Mouse (Mus musculus) cerebellum, adult 2 months (tissue): Measurements from ENCODE around the gene Erv3.
A peak's percentile ranks its signal among the peaks of the same experiment; 100 is the strongest.

Experiments
- CTCF ChIP-seq: fragments of 200-500 bp; IDR thresholded peaks from 2 replicates; pipeline ENCODE4 v1.5.1; 2011; ENCODE audit warnings: low read depth, mild to moderate bottlenecking, control low read depth, low read length, moderate library complexity, borderline replicate concordance; ENCODE audit not compliant: insufficient read depth
- POLR2A ChIP-seq: fragments of 200-500 bp; IDR thresholded peaks from 2 replicates; pipeline ENCODE4 v1.6.1; 2011; ENCODE audit warnings: low read length, control low read depth, borderline replicate concordance; ENCODE audit not compliant: insufficient read depth

DNA sequence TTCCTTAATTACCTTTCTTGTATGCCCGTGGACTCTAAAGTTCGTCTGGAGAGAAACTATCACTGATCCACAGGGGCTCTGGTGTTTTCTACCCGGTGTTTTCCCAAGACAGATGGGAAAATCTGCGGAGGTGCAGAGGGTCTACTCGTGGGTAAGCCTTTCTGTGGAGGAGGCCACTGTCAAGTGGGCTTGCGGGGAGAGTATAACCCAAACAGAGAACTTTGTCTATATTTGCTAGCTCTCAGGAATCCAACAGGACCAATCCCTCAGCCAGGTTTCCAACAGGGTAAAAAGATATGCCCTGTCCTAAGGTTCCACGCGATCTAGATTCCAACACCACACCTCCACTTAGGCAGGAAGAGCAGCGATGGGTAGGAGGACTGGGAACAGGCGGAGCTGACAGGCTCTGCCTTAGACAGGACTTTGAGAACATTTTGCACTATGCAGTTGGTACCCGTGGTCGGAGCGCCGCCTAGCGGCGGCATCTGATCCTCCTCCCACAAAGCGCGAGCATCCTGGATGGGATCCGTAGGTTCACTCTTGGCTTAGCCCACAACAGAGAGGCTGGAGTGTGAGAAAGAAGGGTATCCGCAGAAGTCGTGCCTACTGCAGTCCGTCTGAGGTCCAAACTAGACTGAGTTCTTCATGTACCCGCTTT, 46.9 kb downstream of the Erv3 start:
- TF ChIP-seq POLR2A (no peak), CTCF (peak; percentile 74)
